Mouse (Mus musculus) stomach, embryonic 16.5 days (tissue): ENCODE results near the gene Gm17455. TPM values are rescaled to one million over a fixed set of nuclear protein-coding genes. Genes with fewer than 3 reads are reported as not detected.
A peak's percentile ranks its signal among the peaks of the same experiment; 100 is the strongest.

Experiments used
- ATAC-seq: fragments of 200-750 bp; cut with Nextera tagmentation; 2 replicates; pipeline ENCODE4 v1.8.0; 2017; ENCODE audit warnings: moderate number of reproducible peaks, moderate TSS enrichment; ENCODE audit not compliant: insufficient read depth, low FRiP score
- H3K27ac ChIP-seq: fragments of 300-500 bp; sonication (generic); 2 replicates; pipeline ENCODE4 v1.5.1; 2014; ENCODE audit warnings: low read length
- H3K27me3 ChIP-seq: fragments of 300-500 bp; sonication (generic); 2 replicates; pipeline ENCODE4 v1.6.1; 2014; ENCODE audit warnings: low read length, control low read depth, mixed read lengths; ENCODE audit not compliant: control insufficient read depth, insufficient read depth
- H3K36me3 ChIP-seq: fragments of 300-500 bp; sonication (generic); 2 replicates; pipeline ENCODE4 v1.6.1; 2014; ENCODE audit warnings: low read length; ENCODE audit not compliant: control insufficient read depth, insufficient read depth
- H3K4me1 ChIP-seq: fragments of 300-500 bp; sonication (generic); 2 replicates; pipeline ENCODE4 v1.6.1; 2014; ENCODE audit warnings: low read length, control low read depth, mixed read lengths; ENCODE audit not compliant: control insufficient read depth, insufficient read depth
- H3K4me2 ChIP-seq: fragments of 300-500 bp; sonication (generic); 2 replicates; pipeline ENCODE4 v1.6.1; 2014; ENCODE audit warnings: low read depth, low read length, mixed read lengths
- H3K4me3 ChIP-seq: fragments of 300-500 bp; sonication (generic); replicated peaks from 2 replicates; pipeline ENCODE4 v1.5.1; 2014; ENCODE audit warnings: mild to moderate bottlenecking, low read length
- H3K9ac ChIP-seq: fragments of 300-500 bp; sonication (generic); 2 replicates; pipeline ENCODE4 v1.6.1; 2014; ENCODE audit warnings: low read length
- H3K9me3 ChIP-seq: fragments of 300-500 bp; sonication (generic); replicated peaks from 2 replicates; pipeline ENCODE4 v1.6.1; 2016; ENCODE audit warnings: low read length, control low read depth; ENCODE audit not compliant: control insufficient read depth
- WGBS: fragments of 180-500 bp; shearing (Covaris S2); extraction: QIAGEN DNeasy Blood & Tissue Kit; methylation state at CpG from one replicate; pipeline ENCODE4 v1.1.7; 2014; 5-methylcytosine and 5-hydroxymethylcytosine counted together
- polyA plus RNA-seq: library from polyadenylated mRNA; unstranded; fragments of >200 nt; fragmentation: Nextera tagmentation; extraction: Ambion mirVana; gene quantifications from 2 replicates; pipeline ENCODE4 v1.2.1, GENCODE M21; 2015

Gene Gm17455
- polyA plus RNA-seq, 1 experiment from 2014 or later, result not detected

- Histone ChIP-seq H3K4me3 (no peak overlapping the region), H3K4me2 (no peak overlapping the region), H3K9ac (no peak overlapping the region), H3K27me3 (no peaks in the 10 kb centered on the region), H3K36me3 (no peaks in the 10 kb centered on the region), H3K9me3 (no peaks in the 10 kb centered on the region), H3K4me1 (peaks cover 19% of the 10 kb centered on the region), H3K27ac (no peak overlapping the region)
- no peak for ATAC-seq
- 87% methylated on average over 4 of the region's 4 CpGs for WGBS
Measured at GRCm38 (mm10) chr10:60357441-60357840, 42.1 kb upstream of the Gm17455 start.

- Histone ChIP-seq H3K36me3 (no peaks in the 10 kb centered on the region), H3K4me1 (peaks cover 19% of the 10 kb centered on the region), H3K4me2 (no peak overlapping the region), H3K27ac (no peak overlapping the region), H3K4me3 (no peak overlapping the region), H3K9ac (no peak overlapping the region), H3K27me3 (no peaks in the 10 kb centered on the region), H3K9me3 (no peaks in the 10 kb centered on the region)
- 94% methylated on average over 14 of the region's 14 CpGs for WGBS
- ATAC-seq, result no peak
Measured at GRCm38 (mm10) chr10:60357901-60358300, 41.6 kb upstream of the Gm17455 start.

- H3K27me3 ChIP-seq, result no peaks in the 10 kb centered on the region
- no peaks in the 10 kb centered on the region for H3K36me3 ChIP-seq
- 56% methylated on average over 4 of the region's 4 CpGs for WGBS
- no peak overlapping the region for H3K4me2 ChIP-seq
- no peak overlapping the region for H3K9ac ChIP-seq
- no peak overlapping the region for H3K4me3 ChIP-seq
- peaks cover 15% of the 10 kb centered on the region for H3K4me1 ChIP-seq
- ATAC-seq, result no peak
- no peak overlapping the region for H3K27ac ChIP-seq
- H3K9me3 ChIP-seq, result no peaks in the 10 kb centered on the region
Measured at GRCm38 (mm10) chr10:60358776-60359175, 40.8 kb upstream of the Gm17455 start.

GRCm38 (mm10) chr10:60361615-60362309, 37.8 kb upstream of the Gm17455 start:
- Histone ChIP-seq H3K36me3 (no peaks in the 10 kb centered on the region), H3K27ac (peak overlapping the region; percentile 40), H3K9me3 (no peaks in the 10 kb centered on the region), H3K4me2 (no peak overlapping the region), H3K27me3 (no peaks in the 10 kb centered on the region), H3K9ac (0 out of 2 replicates have a peak overlapping the region, but pooled peaks have one; percentile 12), H3K4me3 (no peak overlapping the region), H3K4me1 (peaks cover 15% of the 10 kb centered on the region)
- ATAC-seq, result no peak
- 46% methylated on average over 12 of the region's 12 CpGs for WGBS

GRCm38 (mm10) chr10:60362310-60362628, 37.3 kb upstream of the Gm17455 start:
- Histone ChIP-seq H3K4me1 (peaks cover 15% of the 10 kb centered on the region), H3K4me2 (no peak overlapping the region), H3K27me3 (no peaks in the 10 kb centered on the region), H3K36me3 (no peaks in the 10 kb centered on the region), H3K27ac (peak overlapping the region; percentile 40), H3K9ac (no peak overlapping the region), H3K4me3 (no peak overlapping the region), H3K9me3 (no peaks in the 10 kb centered on the region)
- 51% methylated on average over 2 of the region's 2 CpGs for WGBS
- no peak for ATAC-seq

- no peak overlapping the region for H3K4me2 ChIP-seq
- no peak overlapping the region for H3K9ac ChIP-seq
- no peaks in the 10 kb centered on the region for H3K27me3 ChIP-seq
- no peaks in the 10 kb centered on the region for H3K36me3 ChIP-seq
- no peak for ATAC-seq
- WGBS, result 60% methylated on average over 6 of the region's 6 CpGs
- H3K27ac ChIP-seq, result no peak overlapping the region
- H3K9me3 ChIP-seq, result no peaks in the 10 kb centered on the region
- H3K4me1 ChIP-seq, result peaks cover 15% of the 10 kb centered on the region
- H3K4me3 ChIP-seq, result no peak overlapping the region
Measured at GRCm38 (mm10) chr10:60363426-60363825, 36.1 kb upstream of the Gm17455 start.

- 71% methylated on average over 2 of the region's 2 CpGs for WGBS
Measured at GRCm38 (mm10) chr10:60367145-60367544, 32.4 kb upstream of the Gm17455 start.

GRCm38 (mm10) chr10:60367904-60368303, 31.6 kb upstream of the Gm17455 start:
- no peaks in the 10 kb centered on the region for H3K36me3 ChIP-seq
- peaks cover 4% of the 10 kb centered on the region; the same call in 1 of the 2 replicates for H3K4me1 ChIP-seq
- WGBS, result 73% methylated on average over 4 of the region's 4 CpGs
- no peak for ATAC-seq
- no peaks in the 10 kb centered on the region for H3K27me3 ChIP-seq
- no peak overlapping the region for H3K27ac ChIP-seq
- H3K9ac ChIP-seq, result no peak overlapping the region
- no peak overlapping the region for H3K4me2 ChIP-seq
- no peak overlapping the region for H3K4me3 ChIP-seq
- H3K9me3 ChIP-seq, result no peaks in the 10 kb centered on the region

More at GRCm38 (mm10) chr10:60367145-60367544, 32.4 kb upstream of the Gm17455 start:
- Histone ChIP-seq H3K4me3 (no peak overlapping the region), H3K9me3 (no peaks in the 10 kb centered on the region), H3K36me3 (no peaks in the 10 kb centered on the region), H3K4me2 (no peak overlapping the region), H3K27me3 (no peaks in the 10 kb centered on the region), H3K27ac (no peak overlapping the region), H3K9ac (no peak overlapping the region), H3K4me1 (peaks cover 11% of the 10 kb centered on the region)
- ATAC-seq, result no peak

- H3K9ac ChIP-seq, result no peak overlapping the region
- no peak overlapping the region for H3K4me3 ChIP-seq
- H3K9me3 ChIP-seq, result no peaks in the 10 kb centered on the region
- H3K27ac ChIP-seq, result no peak overlapping the region
- 0 out of 2 replicates have a peak, but pooled peaks cover 2% of the 10 kb centered on the region for H3K4me1 ChIP-seq
- H3K27me3 ChIP-seq, result no peaks in the 10 kb centered on the region
- H3K4me2 ChIP-seq, result no peak overlapping the region
- 82% methylated on average over 6 of the region's 6 CpGs for WGBS
- no peaks in the 10 kb centered on the region for H3K36me3 ChIP-seq
- no peak for ATAC-seq
Measured at GRCm38 (mm10) chr10:60369405-60369804, 30.1 kb upstream of the Gm17455 start.
